Mouse (Mus musculus): Measurements from ENCODE around the gene Bend5. TPM values are rescaled to one million over a fixed set of nuclear protein-coding genes. Genes with fewer than 3 reads are reported as not detected.

Bend5 gene
- polyA plus RNA-seq, 1 experiment from 2014 or later: 55.2 TPM

GRCm38 (mm10) chr4:111467796-111468195 lies 53.0 kb downstream of the Bend5 start:
- no peak; the same call in 1 of the 2 replicates for ATAC-seq
- Histone ChIP-seq H3K9me3 (replicated peaks) (no peaks in the 10 kb centered on the region), H3K4me1 (peaks cover 7% of the 10 kb centered on the region), H3K36me3 (ENCODE audit: poor library complexity, severe bottlenecking) (no peaks in the 10 kb centered on the region), H3K27me3 (no peaks in the 10 kb centered on the region), H3K27ac (no peak overlapping the region), H3K4me2 (no peak overlapping the region), H3K9ac (no peak overlapping the region), H3K4me3 (no peak overlapping the region)
- 89% methylated on average over 4 of the region's 4 CpGs for WGBS

GRCm38 (mm10) chr4:111469847-111470246 lies 55.0 kb downstream of the Bend5 start:
- 81% methylated on average over 2 of the region's 2 CpGs for WGBS
- Histone ChIP-seq H3K4me2 (no peak overlapping the region), H3K9ac (no peak overlapping the region), H3K36me3 (ENCODE audit: poor library complexity, severe bottlenecking) (no peaks in the 10 kb centered on the region), H3K9me3 (replicated peaks) (no peaks in the 10 kb centered on the region), H3K4me1 (peaks cover 7% of the 10 kb centered on the region), H3K27ac (no peak overlapping the region), H3K27me3 (peaks cover 4% of the 10 kb centered on the region; the same call in 1 of the 2 replicates), H3K4me3 (no peak overlapping the region)
- no peak for ATAC-seq

DNA sequence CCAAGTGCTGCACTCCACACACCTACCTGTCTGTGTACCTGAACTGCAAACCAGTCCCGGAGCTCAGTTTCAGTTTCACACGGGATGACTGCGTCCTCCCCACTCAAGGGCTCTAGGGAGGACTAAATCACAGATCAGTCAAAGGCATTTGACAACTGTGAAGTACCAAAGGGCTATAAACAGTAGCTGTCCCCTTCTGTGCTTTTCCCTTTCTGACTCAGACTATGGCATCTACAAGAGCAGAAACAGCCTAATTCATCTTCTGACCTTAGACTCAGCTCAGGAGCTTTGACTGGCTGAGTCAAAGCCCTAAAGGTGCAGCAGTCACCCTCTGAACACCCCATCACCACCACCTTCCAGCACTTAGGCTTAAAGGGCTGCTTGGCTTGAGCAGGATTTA lies 56.9 kb downstream of the Bend5 start:
- no peak overlapping the region for H3K9ac ChIP-seq
- H3K27me3 ChIP-seq: peaks cover 7% of the 10 kb centered on the region; the same call in 1 of the 2 replicates
- no peaks in the 10 kb centered on the region for H3K9me3 ChIP-seq (replicated peaks)
- no peak for ATAC-seq
- H3K4me3 ChIP-seq: no peak overlapping the region
- no peak overlapping the region for H3K4me2 ChIP-seq
- no peak overlapping the region for H3K27ac ChIP-seq
- H3K4me1 ChIP-seq: peaks cover 13% of the 10 kb centered on the region
- 91% methylated on average over 3 of the region's 3 CpGs for WGBS
- H3K36me3 ChIP-seq (ENCODE audit: poor library complexity, severe bottlenecking): no peaks in the 10 kb centered on the region

GRCm38 (mm10) chr4:111472511-111472910 lies 57.7 kb downstream of the Bend5 start:
- no peaks in the 10 kb centered on the region for H3K36me3 ChIP-seq (ENCODE audit: poor library complexity, severe bottlenecking)
- no peak overlapping the region for H3K4me3 ChIP-seq
- peak; percentile 25; the same call in 1 of the 2 replicates for ATAC-seq
- peaks cover 10% of the 10 kb centered on the region; the same call in 1 of the 2 replicates for H3K27me3 ChIP-seq
- H3K9me3 ChIP-seq (replicated peaks): no peaks in the 10 kb centered on the region
- peaks cover 13% of the 10 kb centered on the region for H3K4me1 ChIP-seq
- no peak overlapping the region for H3K4me2 ChIP-seq
- H3K27ac ChIP-seq: no peak overlapping the region
- 42% methylated on average over 3 of the region's 3 CpGs for WGBS
- no peak overlapping the region for H3K9ac ChIP-seq

- no peak for ATAC-seq
- H3K4me1 ChIP-seq: peaks cover 16% of the 10 kb centered on the region
- no peak overlapping the region for H3K27ac ChIP-seq
- H3K27me3 ChIP-seq: peaks cover 15% of the 10 kb centered on the region; the same call in 1 of the 2 replicates
- H3K36me3 ChIP-seq (ENCODE audit: poor library complexity, severe bottlenecking): no peaks in the 10 kb centered on the region
- no peak overlapping the region for H3K4me2 ChIP-seq
- no peaks in the 10 kb centered on the region for H3K9me3 ChIP-seq (replicated peaks)
- H3K4me3 ChIP-seq: no peak overlapping the region
- WGBS: 71% methylated on average over 1 of the region's 1 CpGs
- H3K9ac ChIP-seq: no peak overlapping the region
Measured at GRCm38 (mm10) chr4:111473014-111473413, 58.2 kb downstream of the Bend5 start.

- Histone ChIP-seq H3K36me3 (ENCODE audit: poor library complexity, severe bottlenecking) (no peaks in the 10 kb centered on the region), H3K27ac (no peak overlapping the region), H3K4me1 (peaks cover 23% of the 10 kb centered on the region), H3K9ac (no peak overlapping the region), H3K27me3 (peaks cover 16% of the 10 kb centered on the region; the same call in 1 of the 2 replicates), H3K4me2 (no peak overlapping the region), H3K4me3 (no peak overlapping the region), H3K9me3 (replicated peaks) (no peaks in the 10 kb centered on the region)
- ATAC-seq: peak; percentile 57
- 36% methylated on average over 10 of the region's 10 CpGs for WGBS
Measured at GRCm38 (mm10) chr4:111475374-111475971, 60.7 kb downstream of the Bend5 start.

DNA sequence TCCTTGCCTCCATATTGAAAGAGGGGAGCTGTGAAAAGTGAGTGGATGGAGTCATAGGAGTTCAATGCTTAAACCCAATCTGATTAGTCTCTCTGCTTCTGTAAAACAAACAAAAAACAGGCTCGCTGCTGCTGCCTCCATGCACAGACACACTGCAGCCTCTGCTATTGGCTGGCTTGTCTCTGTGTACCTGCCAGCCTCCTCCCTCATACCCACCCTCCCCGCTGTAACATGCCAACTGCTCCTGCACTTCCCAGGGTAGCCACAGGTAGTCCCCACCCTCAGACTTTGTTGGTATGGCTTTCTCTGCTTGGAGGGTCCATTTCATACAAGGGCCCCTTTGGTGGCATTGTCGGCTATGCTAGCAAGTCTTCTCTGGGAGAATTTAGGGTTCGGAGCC lies 62.7 kb downstream of the Bend5 start:
- H3K4me1 ChIP-seq: peaks cover 18% of the 10 kb centered on the region
- H3K27me3 ChIP-seq: peaks cover 16% of the 10 kb centered on the region; the same call in 1 of the 2 replicates
- 21% methylated on average over 4 of the region's 4 CpGs for WGBS
- no peak overlapping the region for H3K9ac ChIP-seq
- no peaks in the 10 kb centered on the region for H3K9me3 ChIP-seq (replicated peaks)
- no peak overlapping the region for H3K4me3 ChIP-seq
- H3K36me3 ChIP-seq (ENCODE audit: poor library complexity, severe bottlenecking): no peaks in the 10 kb centered on the region
- no peak for ATAC-seq
- H3K27ac ChIP-seq: no peak overlapping the region
- no peak overlapping the region for H3K4me2 ChIP-seq

DNA sequence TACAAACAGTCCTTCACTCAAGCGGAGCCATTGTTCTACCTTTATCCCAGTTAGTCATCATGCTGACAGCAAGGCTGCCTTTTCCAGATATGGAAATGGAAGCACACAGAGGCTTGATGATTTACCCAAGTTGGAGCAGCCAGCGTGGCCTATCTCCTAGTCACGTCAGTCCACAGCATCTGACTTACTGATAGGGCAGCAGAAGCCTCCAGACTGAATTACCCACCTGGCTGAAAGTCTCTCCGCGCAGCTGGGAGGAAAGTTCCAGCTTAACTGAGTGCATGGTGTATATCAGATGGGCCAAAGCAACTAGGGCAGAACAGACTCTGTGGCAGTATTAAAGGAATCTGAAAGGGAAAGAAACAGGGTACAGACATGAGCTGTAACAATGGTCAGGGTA lies 68.7 kb downstream of the Bend5 start:
- Histone ChIP-seq H3K27ac (no peak overlapping the region), H3K4me3 (no peak overlapping the region), H3K9ac (no peak overlapping the region), H3K9me3 (replicated peaks) (no peaks in the 10 kb centered on the region), H3K4me2 (no peak overlapping the region), H3K36me3 (ENCODE audit: poor library complexity, severe bottlenecking) (no peaks in the 10 kb centered on the region), H3K4me1 (0 out of 2 replicates have a peak, but pooled peaks cover 2% of the 10 kb centered on the region), H3K27me3 (0 out of 2 replicates have a peak, but pooled peaks cover 3% of the 10 kb centered on the region)
- ATAC-seq: no peak
- 90% methylated on average over 5 of the region's 5 CpGs for WGBS

DNA sequence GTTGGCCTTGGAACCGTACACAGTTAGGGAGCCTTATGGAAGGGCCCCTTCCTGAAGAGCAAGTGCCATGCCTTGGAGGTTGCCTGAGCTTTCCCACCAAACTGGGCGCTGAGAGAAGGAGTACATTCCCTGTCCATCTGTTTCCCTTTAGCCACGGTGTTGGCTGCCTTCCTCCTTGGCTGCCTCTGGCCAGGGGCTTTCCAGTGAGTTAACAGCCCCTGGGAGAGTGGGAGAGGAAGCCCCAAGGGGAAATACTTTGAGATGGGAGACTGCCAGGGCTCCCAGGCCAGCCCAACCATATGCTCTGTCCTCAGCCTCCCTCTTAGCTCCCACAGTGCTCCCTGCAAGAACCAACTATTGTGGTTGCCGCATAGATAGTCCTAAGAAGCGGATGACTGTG lies 70.4 kb downstream of the Bend5 start:
- Histone ChIP-seq H3K4me1 (no peaks in the 10 kb centered on the region), H3K4me3 (no peak overlapping the region), H3K4me2 (no peak overlapping the region), H3K27ac (no peak overlapping the region), H3K36me3 (ENCODE audit: poor library complexity, severe bottlenecking) (no peaks in the 10 kb centered on the region), H3K9me3 (replicated peaks) (no peaks in the 10 kb centered on the region), H3K9ac (no peak overlapping the region), H3K27me3 (0 out of 2 replicates have a peak, but pooled peaks cover 3% of the 10 kb centered on the region)
- WGBS: 79% methylated on average over 5 of the region's 5 CpGs
- no peak for ATAC-seq

GRCm38 (mm10) chr4:111486187-111486586 lies 71.4 kb downstream of the Bend5 start:
- Histone ChIP-seq H3K4me1 (no peaks in the 10 kb centered on the region), H3K9ac (no peak overlapping the region), H3K36me3 (ENCODE audit: poor library complexity, severe bottlenecking) (no peaks in the 10 kb centered on the region), H3K27ac (no peak overlapping the region), H3K4me2 (no peak overlapping the region), H3K9me3 (replicated peaks) (no peaks in the 10 kb centered on the region), H3K4me3 (no peak overlapping the region), H3K27me3 (0 out of 2 replicates have a peak, but pooled peaks cover 3% of the 10 kb centered on the region)
- WGBS: 68% methylated on average over 5 of the region's 5 CpGs
- ATAC-seq: no peak

- 73% methylated on average over 3 of the region's 4 CpGs for WGBS
- Histone ChIP-seq H3K9ac (no peak overlapping the region), H3K27me3 (0 out of 2 replicates have a peak, but pooled peaks cover 3% of the 10 kb centered on the region), H3K36me3 (ENCODE audit: poor library complexity, severe bottlenecking) (no peaks in the 10 kb centered on the region), H3K4me3 (no peak overlapping the region), H3K4me2 (no peak overlapping the region), H3K27ac (no peak overlapping the region), H3K9me3 (replicated peaks) (no peaks in the 10 kb centered on the region), H3K4me1 (no peaks in the 10 kb centered on the region)
- ATAC-seq: no peak
Measured at GRCm38 (mm10) chr4:111487233-111487843, 72.5 kb downstream of the Bend5 start.

GRCm38 (mm10) chr4:111493750-111494404 lies 79.1 kb downstream of the Bend5 start:
- Histone ChIP-seq H3K9ac (no peak overlapping the region), H3K27me3 (0 out of 2 replicates have a peak, but pooled peaks cover 3% of the 10 kb centered on the region), H3K4me2 (no peak overlapping the region), H3K36me3 (ENCODE audit: poor library complexity, severe bottlenecking) (no peaks in the 10 kb centered on the region), H3K4me1 (no peaks in the 10 kb centered on the region), H3K27ac (no peak overlapping the region), H3K4me3 (no peak overlapping the region), H3K9me3 (replicated peaks) (no peaks in the 10 kb centered on the region)
- 59% methylated on average over 5 of the region's 5 CpGs for WGBS
- ATAC-seq: no peak
